Mouse (Mus musculus): Measurements from ENCODE around the gene Stap2. TPM values are rescaled to one million over a fixed set of nuclear protein-coding genes. Genes with fewer than 3 reads are reported as not detected.

Stap2 gene
- 10 to 100 TPM; 15.9 to 17.9 TPM for total RNA-seq (2021)
- long read RNA-seq, experiment 1, transcript Stap2-201 (13 exons, 1,509 nt): major isoform, 13 of 20 reads
- long read RNA-seq, experiment 1, partial matches to known transcripts: 0 of 20 reads
- long read RNA-seq, experiment 1, other reads (novel, unspliced or antisense): 4 of 20 reads
- long read RNA-seq, experiment 2, transcript Stap2-201 (13 exons, 1,509 nt): major isoform, 5 of 12 reads
- long read RNA-seq, experiment 2, partial matches to known transcripts: 2 of 12 reads
- long read RNA-seq, experiment 2, other reads (novel, unspliced or antisense): 5 of 12 reads

DNA sequence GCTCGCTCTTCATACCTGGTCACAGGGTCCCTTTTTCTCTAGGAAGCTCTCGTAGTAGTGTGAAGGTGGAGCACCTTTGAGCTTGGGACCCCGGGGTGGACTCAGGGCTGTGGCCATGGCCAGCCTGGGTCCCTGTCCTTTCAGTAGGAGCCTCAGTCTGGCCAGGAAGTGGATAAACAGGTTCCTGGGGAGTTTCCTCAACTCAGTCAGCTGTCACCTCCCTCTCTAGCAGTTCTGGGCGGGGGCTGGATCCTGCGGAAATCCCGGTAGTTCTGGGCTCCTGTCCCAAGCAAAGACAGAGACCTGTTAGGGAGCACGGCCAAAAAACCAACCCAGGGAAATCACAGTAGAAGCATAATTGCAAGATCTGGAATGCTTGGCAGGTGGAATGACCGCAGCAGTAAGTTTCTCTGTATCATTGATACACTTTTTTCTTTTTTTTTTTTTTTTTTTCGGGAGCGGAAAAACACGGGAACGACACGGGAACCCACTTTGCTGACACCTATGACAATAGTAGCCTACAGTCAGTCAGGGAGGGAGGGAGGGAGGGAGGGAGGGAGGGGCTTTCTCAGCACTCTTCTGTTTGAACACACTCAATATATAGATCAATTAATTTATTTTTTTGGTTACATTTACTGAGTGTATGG, at the start of gene Stap2, which contains the start of gene Mpnd:
Gene Stap2 (minus strand): TSS at position 170 of the 647 bp plus-strand sequence.
Gene Mpnd (plus strand): TSS at position 297 of the 647 bp plus-strand sequence.
- DNase-seq: peak; percentile 52 to 59

DNA sequence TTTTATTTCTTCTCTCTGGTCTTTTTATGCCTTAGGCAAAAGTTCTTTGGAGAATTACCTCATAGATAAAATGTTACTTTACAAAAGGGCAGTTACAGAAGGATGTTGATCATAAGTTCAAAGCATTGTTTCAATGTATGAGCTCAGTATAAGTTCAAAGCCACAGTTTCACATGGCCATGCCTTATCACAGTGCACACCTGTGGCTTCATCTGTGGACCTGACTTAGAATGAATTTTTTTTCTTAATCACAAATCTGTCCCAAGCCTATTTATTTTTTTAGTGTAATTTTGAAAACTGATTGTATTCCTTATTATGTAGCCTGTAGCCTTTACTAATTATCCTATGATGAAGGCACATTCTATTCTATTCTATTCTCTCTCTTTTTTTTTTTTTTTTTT, 49.6 kb upstream of the Stap2 start:
- intact Hi-C loops (cut with DNase I): no loop called here
- DNase-seq: no peak

More for the DNA sequence above, at the start of gene Stap2, which contains the start of gene Mpnd:
- intact Hi-C loops (cut with DNase I): no loop called here

DNA sequence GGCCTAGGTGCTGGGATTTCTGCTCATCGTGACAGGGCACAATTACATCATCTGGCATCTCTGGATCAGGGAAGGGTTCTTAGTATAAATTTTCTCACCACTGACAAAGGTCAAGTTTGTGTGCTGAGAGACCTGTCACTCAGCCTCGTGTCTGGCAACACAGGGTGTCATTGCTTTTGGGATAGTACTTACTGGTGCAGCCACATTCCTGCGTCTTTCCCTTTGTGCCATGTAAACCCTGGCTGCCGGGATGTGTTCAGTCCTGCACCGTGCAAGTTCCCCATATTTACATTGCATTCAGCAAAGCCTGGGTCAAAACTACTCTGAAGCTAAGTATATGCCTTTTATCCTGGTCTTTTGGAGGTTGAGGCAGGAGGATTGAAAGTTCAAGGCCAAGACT, 46.0 kb upstream of the Stap2 start:
- intact Hi-C loops (cut with DNase I): no loop called here
- no peak for DNase-seq

DNA sequence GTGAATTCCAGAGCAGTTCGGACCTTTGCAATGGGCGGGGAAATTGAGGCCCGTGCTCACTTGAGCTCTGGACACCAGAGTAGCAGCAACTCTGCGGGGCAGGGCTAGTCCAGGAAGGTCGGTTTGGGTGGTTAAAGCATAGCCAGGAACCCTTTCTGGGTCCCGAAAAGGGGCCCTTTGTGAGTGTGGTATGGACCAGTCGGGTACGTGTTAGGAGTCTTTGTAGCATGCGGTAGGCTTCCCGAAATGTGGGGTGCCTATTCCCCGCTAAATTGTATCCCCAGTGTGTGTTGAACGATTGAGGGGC, 35.4 kb upstream of the Stap2 start:
- intact Hi-C loops (cut with DNase I): loop anchor here (2.0 kb wide), 1 partner anchor 34 kb away; the partner anchor contains the start of gene Ubxn6
- no peak for DNase-seq

DNA sequence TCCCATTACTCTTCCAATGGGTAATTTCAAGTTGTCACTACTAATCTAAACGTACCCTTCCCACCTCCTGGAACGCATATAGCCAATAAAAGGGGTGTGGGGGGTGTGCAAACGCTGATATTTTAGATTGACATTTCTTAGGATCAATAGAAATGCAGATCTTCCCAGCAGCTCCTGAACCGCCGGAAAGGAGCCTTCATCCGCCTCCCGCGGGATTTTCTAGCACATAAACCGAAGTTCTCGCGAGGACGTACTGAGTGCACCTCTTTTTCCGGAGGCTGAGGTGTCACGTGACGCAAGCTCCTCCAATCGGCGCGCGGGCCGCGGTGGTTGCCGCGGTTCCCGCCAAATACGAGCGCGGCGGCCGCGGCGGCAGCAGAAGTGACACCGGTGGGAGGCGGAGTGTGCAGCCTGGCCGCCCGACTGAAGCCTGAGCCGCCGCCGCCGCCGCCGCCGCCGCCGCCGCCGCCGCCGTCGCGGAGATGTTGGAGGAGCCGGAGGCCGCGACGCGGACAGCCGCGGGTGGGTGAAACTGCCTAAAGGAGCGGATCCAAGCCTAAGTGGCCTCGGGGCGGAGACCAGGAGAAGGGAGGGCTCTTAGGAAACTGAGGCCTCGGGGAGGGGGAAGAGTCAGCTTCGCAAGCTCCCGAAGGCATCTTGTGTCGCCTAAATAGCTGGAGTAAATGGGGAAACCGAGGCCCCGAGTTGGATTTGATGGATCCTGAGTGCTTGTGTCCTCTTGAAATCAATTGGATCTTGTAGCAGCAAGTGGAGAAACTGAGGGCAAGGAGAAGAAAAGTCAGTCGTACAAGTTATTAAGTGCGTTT, 34.9 kb upstream of the Stap2 start, which contains the start of gene Chaf1a:
Gene Chaf1a (plus strand): TSS at position 410 of the 827 bp plus-strand sequence.
- intact Hi-C loops (cut with DNase I): loop anchor here (2.0 kb wide), 1 partner anchor 35 kb away; the partner anchor contains the start of gene Ubxn6
- DNase-seq: peak; percentile 95 to 97

DNA sequence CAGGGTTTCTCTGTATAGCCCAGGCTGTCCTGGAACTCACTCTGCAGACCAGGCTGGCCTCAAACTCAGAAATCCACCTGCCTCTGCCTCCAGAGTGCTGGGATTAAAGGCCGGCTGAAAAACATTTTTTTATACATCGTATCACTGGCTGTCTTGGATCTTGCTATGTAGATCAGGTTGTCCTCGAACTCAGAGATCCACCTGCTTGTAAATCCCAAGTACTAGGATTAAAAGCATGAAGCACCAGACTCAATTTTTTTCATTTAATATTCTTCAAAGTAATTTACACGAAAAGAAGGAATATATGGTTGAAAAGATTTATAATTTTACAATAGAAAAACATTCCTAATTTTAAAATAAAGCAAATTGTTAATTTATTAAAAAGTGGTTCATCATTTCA, 34.0 kb upstream of the Stap2 start:
- DNase-seq: no peak
- intact Hi-C loops (cut with DNase I): no loop called here

DNA sequence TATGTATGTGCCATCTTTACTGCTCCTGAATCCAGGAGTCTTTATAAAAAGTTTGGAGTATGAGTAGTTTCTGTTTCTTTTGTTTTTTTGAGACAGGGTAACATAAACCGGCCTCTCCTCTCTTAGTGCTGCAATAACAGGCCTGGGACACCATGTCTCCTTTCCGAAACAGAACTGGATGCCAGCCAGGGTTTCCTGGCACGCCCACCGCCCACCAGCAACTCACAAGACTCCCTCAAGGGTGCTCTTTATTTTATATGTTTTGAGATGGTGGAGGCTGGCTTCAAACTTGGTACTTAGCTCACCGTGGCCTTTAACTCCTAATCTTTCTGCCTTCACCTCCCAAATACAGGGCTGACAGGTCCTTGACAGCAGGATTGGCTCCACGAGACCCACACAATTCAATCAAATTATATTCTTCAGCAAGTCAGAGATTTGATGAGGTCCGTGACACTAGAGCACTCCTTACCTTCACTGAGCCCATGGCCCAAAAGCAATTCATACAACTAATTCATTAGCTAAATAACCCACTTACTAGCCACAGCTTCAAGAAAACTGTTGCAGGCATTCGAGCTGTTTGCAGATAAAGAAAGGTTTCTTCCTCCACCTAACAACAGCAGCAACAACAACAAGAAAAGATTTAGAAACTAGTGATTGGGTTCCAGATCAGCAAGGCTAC, 33.3 kb upstream of the Stap2 start:
- no peak for DNase-seq
- intact Hi-C loops (cut with DNase I): no loop called here

DNA sequence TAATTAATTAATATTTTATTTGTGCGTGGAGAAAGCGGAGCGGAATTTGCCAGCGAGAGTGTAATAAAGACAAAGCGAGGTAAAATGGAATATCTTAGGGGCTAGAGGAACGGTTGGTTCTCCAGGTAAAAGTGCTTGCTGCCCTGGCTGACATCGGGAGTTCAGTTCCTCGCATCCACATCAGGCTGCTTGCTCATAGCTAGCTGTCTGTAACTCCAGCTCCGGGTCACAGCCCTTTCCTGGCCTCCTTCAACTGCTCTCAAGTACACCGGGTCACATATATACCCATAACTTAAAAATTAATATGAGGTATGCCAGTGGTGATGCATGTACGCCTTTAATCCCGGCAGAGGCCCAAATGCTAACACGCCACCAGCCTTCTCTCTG, 31.5 kb upstream of the Stap2 start:
- intact Hi-C loops (cut with DNase I): no loop called here
- DNase-seq: no peak

DNA sequence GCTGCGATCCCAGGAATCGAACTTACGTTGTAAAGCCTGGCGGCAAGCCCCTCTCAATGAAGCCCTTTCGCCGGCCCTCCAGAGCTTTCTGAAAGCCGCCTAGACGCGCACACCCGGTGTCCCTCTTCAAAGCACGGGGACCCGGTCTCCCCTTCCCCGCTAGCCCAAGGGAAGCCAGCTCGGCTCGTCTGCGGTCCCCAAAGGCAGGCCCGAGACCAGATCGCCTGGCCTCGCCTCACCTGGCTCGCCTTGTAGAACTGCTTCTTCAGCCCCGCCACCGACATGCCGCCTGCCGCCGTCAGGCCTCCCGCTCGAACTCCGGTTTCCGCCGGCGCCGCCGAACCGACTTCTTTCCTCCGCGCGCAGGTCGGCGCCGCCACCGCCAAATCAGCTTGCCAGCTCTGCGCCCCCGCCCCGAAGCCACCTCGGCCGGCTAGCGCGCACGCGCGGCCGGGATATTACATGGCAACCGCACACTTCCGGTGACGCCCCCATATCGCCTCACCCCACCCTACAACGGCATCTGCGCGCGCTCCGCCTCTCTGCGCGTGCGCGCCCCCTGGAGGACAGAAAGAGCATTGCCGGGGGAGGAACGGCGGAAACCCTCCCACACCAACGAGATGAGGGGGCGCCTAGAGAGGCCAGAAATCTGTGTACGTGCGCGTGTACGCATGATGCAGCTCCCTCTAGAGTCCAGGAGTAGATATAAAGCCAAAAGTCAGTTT, 31.0 kb upstream of the Stap2 start, which contains the start of gene Sh3gl1:
Gene Sh3gl1 (minus strand): TSS at position 460 of the 725 bp plus-strand sequence.
- peak; percentile 100 for DNase-seq
- intact Hi-C loops (cut with DNase I): no loop called here

DNA sequence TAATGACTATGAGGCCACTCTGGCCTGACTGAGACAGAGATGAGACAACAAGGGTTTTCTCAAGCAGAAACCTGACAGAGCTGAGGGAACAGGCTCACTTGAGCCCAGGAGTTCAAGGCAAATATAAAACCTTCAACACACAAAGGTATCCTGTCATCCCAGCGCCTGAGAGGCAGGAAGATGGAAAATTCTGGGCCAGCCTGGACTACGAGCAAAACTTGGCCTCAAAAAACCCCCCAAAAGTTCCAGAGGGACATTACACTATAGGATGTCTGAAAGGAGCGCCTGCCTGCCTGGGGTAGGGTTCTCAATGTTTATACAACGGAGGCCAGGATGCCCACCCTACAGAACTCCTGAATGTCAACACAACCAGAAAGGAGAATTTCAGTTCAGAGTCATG, 29.8 kb upstream of the Stap2 start:
- no peak for DNase-seq
- intact Hi-C loops (cut with DNase I): no loop called here

DNA sequence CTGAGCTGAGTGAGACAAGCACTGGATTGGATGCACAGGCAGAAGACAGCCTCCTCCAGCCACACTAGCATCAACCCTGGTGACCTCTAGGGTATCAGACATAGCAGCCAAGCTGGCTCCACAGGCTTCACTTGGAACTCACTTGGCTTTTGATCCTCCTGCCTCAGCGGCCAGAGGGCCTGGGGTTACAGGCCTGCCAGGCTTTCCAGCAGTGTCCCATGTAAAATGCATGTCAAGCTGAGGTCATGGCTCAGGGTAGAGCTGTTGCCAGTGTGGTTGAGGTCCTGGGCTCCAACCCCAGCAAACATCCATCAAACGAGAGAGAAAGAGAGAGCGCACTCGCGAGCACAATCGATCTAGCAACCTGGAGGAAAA, 29.3 kb upstream of the Stap2 start:
- no peak for DNase-seq
- intact Hi-C loops (cut with DNase I): no loop called here

DNA sequence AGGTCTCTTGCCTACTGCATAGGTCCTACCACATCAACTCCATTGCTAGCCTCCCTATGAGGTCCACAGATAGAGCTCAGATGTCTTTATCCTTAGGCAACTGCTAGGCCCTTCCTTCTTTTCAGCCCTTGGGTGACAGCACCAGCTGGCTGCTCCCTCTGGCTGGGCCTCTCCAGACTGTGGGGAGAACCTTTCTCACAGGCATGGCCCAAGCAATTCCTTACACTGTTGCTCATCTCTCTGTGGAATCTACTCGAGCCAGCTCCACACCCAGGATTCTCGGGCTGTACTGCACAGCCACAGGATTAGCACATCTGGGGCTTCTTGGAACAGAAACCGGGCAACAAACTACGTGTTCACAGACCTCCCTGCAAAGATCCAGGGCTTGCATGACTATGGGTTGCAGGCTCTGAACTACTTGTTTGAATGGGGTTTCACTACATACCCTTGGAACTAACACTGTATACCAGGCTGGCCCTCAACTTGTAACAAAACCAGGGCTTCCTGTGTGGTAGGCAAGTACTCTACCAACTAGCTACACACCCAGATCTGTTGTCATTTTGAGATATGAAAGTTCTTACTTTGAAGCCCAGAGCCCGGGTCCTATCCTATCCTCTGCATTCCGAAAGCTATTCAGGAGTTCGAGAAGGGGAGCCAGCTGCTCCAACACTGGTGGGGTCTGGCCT, 28.8 kb upstream of the Stap2 start:
- intact Hi-C loops (cut with DNase I): no loop called here
- peak; percentile 35 to 40 for DNase-seq

DNA sequence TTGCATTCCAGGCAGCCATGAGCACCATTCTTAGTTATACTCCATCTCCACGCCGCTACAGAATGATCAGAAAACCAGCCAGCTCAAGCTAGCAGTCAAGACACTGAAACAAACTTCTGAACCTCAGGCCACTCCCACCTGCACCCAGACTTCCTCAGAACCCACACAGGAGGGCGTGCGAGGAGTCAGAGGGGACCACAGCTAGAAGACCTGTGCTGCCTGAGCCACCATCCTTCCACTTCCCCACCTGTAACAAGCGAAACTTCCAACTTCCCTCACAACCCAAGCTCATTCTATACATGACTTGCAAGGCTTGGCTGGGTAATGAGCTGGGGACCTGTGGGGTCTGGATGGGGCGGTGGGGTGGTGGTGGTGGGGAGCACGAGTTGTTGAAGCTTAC, 27.4 kb upstream of the Stap2 start:
- DNase-seq: no peak
- intact Hi-C loops (cut with DNase I): no loop called here

DNA sequence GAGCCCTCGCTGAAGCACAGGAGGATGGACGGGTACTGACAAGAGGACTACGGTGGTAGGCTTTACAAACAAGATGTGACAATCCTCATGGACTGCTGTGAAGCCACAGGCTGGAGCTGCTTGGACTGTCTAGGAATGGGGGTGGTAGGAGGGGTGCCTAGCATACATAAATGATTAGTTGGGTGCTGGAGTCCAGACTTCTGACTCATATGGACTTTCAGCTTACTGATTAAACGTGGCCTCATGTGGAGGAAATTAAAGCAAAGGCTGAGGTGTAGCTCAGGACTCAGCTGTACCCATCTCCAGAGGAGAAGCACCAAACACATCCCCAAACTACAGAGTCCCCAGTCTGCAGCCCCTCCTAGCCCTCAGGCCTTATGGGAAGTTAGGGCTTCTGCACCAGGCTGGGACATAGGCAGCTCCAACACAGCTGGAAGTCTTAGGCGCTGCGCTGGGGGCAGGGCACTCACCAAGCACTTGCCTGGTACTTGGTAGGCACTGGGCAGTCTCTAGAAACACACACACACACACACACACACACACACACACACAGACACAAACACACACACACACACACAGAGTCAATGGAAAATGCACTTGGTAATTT, 26.8 kb upstream of the Stap2 start:
- intact Hi-C loops (cut with DNase I): no loop called here
- DNase-seq: no peak

DNA sequence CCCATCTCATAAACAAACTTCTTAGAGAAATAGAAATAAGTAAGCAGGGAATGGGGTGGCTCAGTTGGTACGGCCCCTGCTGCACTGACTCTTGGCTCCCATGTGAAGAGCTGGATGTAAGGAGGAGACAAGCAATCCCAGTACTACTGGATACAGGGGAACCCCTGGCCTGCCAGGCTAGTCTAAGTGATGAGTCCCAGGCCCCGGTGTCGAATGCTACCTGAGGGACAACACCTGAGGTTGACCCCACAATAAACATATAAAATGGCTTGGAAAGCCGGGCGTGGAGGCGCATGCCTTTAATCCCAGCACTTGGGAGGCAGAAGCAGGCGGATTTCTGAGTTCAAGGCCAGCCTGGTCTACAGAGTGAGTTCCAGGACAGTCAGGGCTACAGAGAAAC, 26.0 kb upstream of the Stap2 start:
- no peak for DNase-seq
- intact Hi-C loops (cut with DNase I): no loop called here

DNA sequence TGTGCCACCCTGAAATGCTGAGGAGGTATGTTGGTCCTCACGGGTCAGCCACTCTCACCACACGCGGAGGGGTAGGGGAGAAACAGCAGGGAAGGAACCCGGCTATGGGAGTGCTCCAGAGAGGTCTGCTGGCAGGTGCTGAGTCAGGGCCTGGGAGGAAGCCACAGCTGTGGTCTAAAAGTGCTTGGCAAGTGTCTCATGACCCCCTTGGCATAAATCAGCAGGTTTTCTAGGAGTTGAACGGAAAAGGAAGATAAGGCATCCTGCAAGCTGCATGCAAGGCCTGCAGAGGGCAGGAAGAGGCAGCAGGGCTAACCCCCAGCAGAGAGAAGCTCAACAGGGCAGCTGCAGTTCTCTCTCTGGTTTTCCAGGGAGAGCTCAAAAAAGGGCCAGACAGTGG, 25.5 kb upstream of the Stap2 start:
- peak in 1 of 2 experiments; percentile 37 for DNase-seq

DNA sequence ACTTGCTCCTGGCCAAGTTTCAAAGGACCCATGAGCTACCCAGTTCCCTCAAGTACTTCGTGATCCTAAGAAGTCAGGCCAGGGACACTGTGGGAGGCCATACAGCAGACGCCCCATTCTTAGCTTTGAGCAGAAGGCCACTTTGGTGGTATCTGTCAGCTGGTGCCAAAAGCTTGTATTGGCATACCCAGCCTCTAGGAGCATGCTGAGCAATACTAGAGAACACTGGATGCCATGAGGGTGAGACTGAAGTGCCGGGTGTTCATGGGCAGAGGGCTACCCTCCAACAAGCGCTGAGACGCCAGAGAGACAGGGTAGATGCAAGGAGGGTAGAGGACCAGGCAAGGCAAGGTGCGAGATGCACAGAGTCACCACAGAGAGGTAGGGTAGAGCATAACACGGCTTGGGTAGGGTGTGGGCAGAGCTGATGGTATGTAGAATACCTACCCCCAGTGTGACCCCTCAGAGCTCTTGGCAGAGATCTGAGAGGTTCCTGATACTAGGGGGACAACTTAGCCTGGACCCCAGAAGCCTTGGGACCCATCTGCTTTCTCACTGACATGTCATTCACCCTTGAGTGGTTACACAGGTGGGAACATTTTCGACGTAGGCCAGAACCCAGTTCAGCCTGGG, 25.0 kb upstream of the Stap2 start:
- intact Hi-C loops (cut with DNase I): no loop called here
- no peak for DNase-seq

More for the DNA sequence above, 25.5 kb upstream of the Stap2 start:
- intact Hi-C loops (cut with DNase I): no loop called here

DNA sequence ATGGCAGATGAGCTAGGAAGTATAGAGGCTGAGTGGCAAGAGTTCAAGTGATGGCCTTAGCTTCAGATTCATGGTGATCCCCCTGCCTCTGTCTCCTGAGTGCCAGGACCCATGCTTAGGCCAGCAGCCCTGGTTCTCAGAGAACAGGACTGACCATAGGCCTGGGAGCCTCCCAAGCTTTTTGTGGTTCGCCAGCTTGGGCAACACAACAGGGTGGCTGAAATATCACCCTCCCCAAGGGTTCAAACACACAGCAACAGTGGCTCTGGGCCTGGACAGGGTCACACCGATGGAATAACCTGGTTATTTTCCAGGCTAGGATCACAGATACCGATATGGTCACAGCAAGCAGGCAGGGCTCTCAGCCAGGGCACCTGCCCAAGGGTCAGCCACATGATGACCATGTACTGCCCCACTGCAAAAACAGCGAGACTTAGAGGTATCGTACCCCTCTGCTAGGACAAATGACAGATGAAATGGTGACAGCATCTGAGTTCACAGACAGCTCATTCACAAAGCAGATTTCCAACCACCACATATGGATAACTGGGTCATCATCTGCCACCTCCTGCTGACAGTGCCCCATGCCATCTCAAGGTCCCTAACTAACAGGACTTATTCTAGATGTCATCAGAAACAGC, 22.5 kb upstream of the Stap2 start:
- intact Hi-C loops (cut with DNase I): no loop called here
- no peak for DNase-seq

Data from heart, postnatal 14 days (tissue).